Comparison of ENCODE assay signal across 20 mouse cellular contexts in the genomic region with DNA sequence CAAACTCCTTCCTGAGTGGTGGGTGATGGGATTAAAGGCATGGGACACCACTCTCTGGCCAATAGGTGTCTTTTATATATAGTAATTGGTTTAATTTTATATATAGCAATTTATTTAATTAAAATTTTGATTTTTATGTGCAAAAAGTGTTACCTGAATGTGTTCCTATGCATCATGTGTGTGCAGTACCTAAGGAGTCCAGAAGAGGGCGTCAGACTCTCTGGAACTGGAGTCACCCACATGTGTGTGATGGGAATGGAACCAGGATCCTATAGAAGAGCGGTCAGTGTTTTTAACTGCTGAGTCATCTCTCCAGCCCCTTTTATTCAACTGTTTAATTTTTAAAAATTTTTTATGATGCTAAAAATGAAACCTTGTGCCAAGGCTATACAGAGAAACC. TPM values are rescaled to one million over a fixed set of nuclear protein-coding genes. Genes with fewer than 3 reads are reported as not detected.
DNase-seq lines count a peak whose midpoint lies in the region; TF ChIP-seq lines count a peak whose summit lies in the region.
"Had no signal": no experiment of that assay in that cellular context is flagged by ENCODE, and none has a peak within 500 bp of the region (broad histone marks: within the 10 kb centered on the region; RNA-seq: fewer than 3 reads in every experiment).

No protein-coding gene starts in this region.

- 77% methylated on average over 2 of the region's 2 CpGs for WGBS in cerebellum, adult 2 months

- no peaks in the 10 kb centered on the region for H3K27me3 ChIP-seq in cerebellum, adult 2 months (ENCODE audit: control insufficient read depth, insufficient read depth, low read length)
- H3K27me3 ChIP-seq: limb, embryonic 15.5 days had no signal

- TF ChIP-seq POLR2A in cerebellum, adult 2 months (IDR thresholded peaks at IDR 0.05; ENCODE audit: borderline replicate concordance, insufficient read depth, low read length), result no peak

- no peak overlapping the region for H3K4me3 ChIP-seq in cerebellum, adult 2 months (replicated peaks; ENCODE audit: insufficient read depth, low read depth, low read length)
- H3K4me3 ChIP-seq in layer of hippocampus, adult 2 months, result no peak overlapping the region
- H3K4me3 ChIP-seq: limb, embryonic 15.5 days had no signal

- TF ChIP-seq CTCF in cerebellum, adult 2 months (IDR thresholded peaks at IDR 0.05; ENCODE audit: borderline replicate concordance, insufficient read depth, low read depth, low read length), result peak; percentile 35; the same call in 1 of the 2 replicates
- peak; percentile 72 for TF ChIP-seq CTCF in layer of hippocampus, adult 2 months (conservative IDR thresholded peaks at IDR 0.05)

- H3K27ac ChIP-seq in cerebellum, adult 2 months (ENCODE audit: insufficient read depth, low read length), result no peak overlapping the region
- H3K27ac ChIP-seq in layer of hippocampus, adult 2 months, result no peak overlapping the region
- H3K27ac ChIP-seq: limb, embryonic 15.5 days had no signal

- H3K4me1 ChIP-seq in cerebellum, adult 2 months (ENCODE audit: control insufficient read depth, insufficient read depth, low read length), result no peaks in the 10 kb centered on the region

- DNase-seq in cerebellum, adult 2 months, result no peak
- no peak for DNase-seq in cerebellum, adult 18-20 months
- DNase-seq in layer of hippocampus, adult 2 months (ENCODE audit: low spot score in 2 of 2), result no peak
- DNase-seq in layer of hippocampus, adult 8-10 months (ENCODE audit: low spot score in 2 of 2), result no peak
- DNase-seq in thymus, postnatal 4 days, result peak; percentile 34
- no peak for DNase-seq in thymus, postnatal 36 days
- DNase-seq in c-Kit-positive CD71-positive TER-119-positive erythroid progenitor cells, embryonic 14.5 days (ENCODE audit: low spot score), result no peak
- no peak for DNase-seq in layer of hippocampus, adult 9-10 months (ENCODE audit: low spot score)
- DNase-seq: adrenal gland, postnatal 25 days; cerebellum, adult 11 months; heart, postnatal 14 days; kidney, postnatal 4 days had no signal

RNA-seq across cellular contexts. Expression of gene Edc3, which starts 3.9 kb away (rescaled TPM):
- polyA plus RNA-seq in cerebellum, adult 2 months (2012; rRNA removed), result 16.1 TPM in 2 replicates
- total RNA-seq in layer of hippocampus, adult 2 months (2021), result 10 to 100 TPM; 13.2 to 14.1 TPM
- 10 to 100 TPM; 14.0 to 23.7 (median 14.6) TPM for total RNA-seq in layer of hippocampus, adult 8-10 months (2022)

RNA-seq across cellular contexts. Expression of gene Cyp1a1, which starts 24.5 kb away (rescaled TPM):
- polyA plus RNA-seq in cerebellum, adult 2 months (2012; rRNA removed), result 0.10 and 0.11 TPM in 2 replicates
- total RNA-seq in layer of hippocampus, adult 2 months (2021), result under 1 TPM in 1 of 2 experiments, not detected in 1; 0.12 TPM
- total RNA-seq in layer of hippocampus, adult 8-10 months (2022), result under 1 TPM in 3 of 4 experiments, not detected in 1; 0.12 to 0.36 (median 0.32) TPM
- total RNA-seq: heart, postnatal 14 days; megakaryocyte, adult 5-6 weeks; monocyte, adult 5-6 weeks; neutrophil, adult 5-6 weeks had no signal
- polyA plus RNA-seq: intestine, embryonic 14.5 days; stomach, embryonic 14.5 days had no signal

RNA-seq across cellular contexts. Expression of gene Cyp1a2, which starts 28.7 kb away (rescaled TPM):
- not detected in 2 replicates for polyA plus RNA-seq in cerebellum, adult 2 months (2012; rRNA removed)
- total RNA-seq in layer of hippocampus, adult 2 months (2021), result not detected
- total RNA-seq in layer of hippocampus, adult 8-10 months (2022), result not detected
- total RNA-seq: adrenal gland, postnatal 25 days; heart, postnatal 14 days; left cerebral cortex, adult 8-10 months; megakaryocyte, adult 5-6 weeks; monocyte, adult 5-6 weeks; neutrophil, adult 5-6 weeks had no signal
- polyA plus RNA-seq: frontal cortex, adult 2 months; intestine, embryonic 14.5 days; limb, embryonic 15.5 days; stomach, embryonic 14.5 days had no signal

RNA-seq across cellular contexts. Expression of gene Clk3, which starts 53.5 kb away (rescaled TPM):
- 144 TPM in 2 replicates for polyA plus RNA-seq in cerebellum, adult 2 months (2012; rRNA removed)
- total RNA-seq in layer of hippocampus, adult 2 months (2021), result 10 to 100 TPM; 80.2 to 83.4 TPM
- total RNA-seq in layer of hippocampus, adult 8-10 months (2022), result 100 to 1,000 TPM in 1 of 4 experiments, 10 to 100 TPM in 3; 72.0 to 102 (median 84.5) TPM

RNA-seq across cellular contexts. Expression of gene Csk, which starts 58.8 kb away (rescaled TPM):
- 45.5 and 57.2 TPM in 2 replicates for polyA plus RNA-seq in cerebellum, adult 2 months (2012; rRNA removed)
- total RNA-seq in layer of hippocampus, adult 2 months (2021), result 10 to 100 TPM; 34.7 to 37.5 TPM
- 10 to 100 TPM; 38.4 to 46.7 (median 43.0) TPM for total RNA-seq in layer of hippocampus, adult 8-10 months (2022)
